Mouse (Mus musculus) left cerebral cortex, adult 2 months (tissue): Measurements from ENCODE around the gene Prm3. TPM values are rescaled to one million over a fixed set of nuclear protein-coding genes. Genes with fewer than 3 reads are reported as not detected.
"Not testable (repeated sequence)": the region's sequence is repeated elsewhere in the genome, so short reads cannot be mapped to it uniquely, and the experiment has no call there.

Experiments used
- DNase-seq, 2 experiments: peaks; one replicate each; pipeline ENCODE4 v3.0.0; 2021 to 2022; ENCODE audit warnings: low spot score in 2 of 2, mixed read lengths in 1 of 2; ENCODE audit errors: extremely low spot score in 1 of 2
- H3K27ac ChIP-seq: fragments of 200-600 bp; 2 replicates; pipeline ENCODE4 v1.8.1; 2022
- H3K4me3 ChIP-seq: fragments of 200-600 bp; 2 replicates; pipeline ENCODE4 v1.8.1; 2022
- CTCF ChIP-seq: fragments of 200-600 bp; IDR thresholded peaks from 2 replicates; pipeline ENCODE4 v1.8.1; 2022; ENCODE audit warnings: antibody characterized with exemption, mild to moderate bottlenecking, moderate library complexity
- intact Hi-C: fragments of 180-260 bp; cut with DNase I; formaldehyde crosslinking; loops from one replicate; pipeline ENCODE4 v1.15.1; 2025
- total RNA-seq, 2 experiments: library from RNA; stranded (reverse); gene quantifications; 2 replicates each; pipeline ENCODE4 v1.2.3; 2021

Prm3 gene
- total RNA-seq, 2 experiments from 2014 or later, result not detected

GRCm38 (mm10) chr16:10824536-10824935 is 33.8 kb upstream of the Prm3 start:
- intact Hi-C loops, result no loop called here
- no peak for TF ChIP-seq CTCF
- no peak overlapping the region for H3K4me3 ChIP-seq
- DNase-seq, result no peak
- H3K27ac ChIP-seq, result no peak overlapping the region

GRCm38 (mm10) chr16:10821387-10821786 is 30.7 kb upstream of the Prm3 start:
- DNase-seq, result no peak
- intact Hi-C loops, result no loop called here
- TF ChIP-seq CTCF, result no peak
- Histone ChIP-seq H3K27ac (no peak overlapping the region), H3K4me3 (no peak overlapping the region)

- intact Hi-C loops, result no loop called here
- TF ChIP-seq CTCF, result no peak
- no peak overlapping the region for H3K27ac ChIP-seq
- DNase-seq, result no peak
- no peak overlapping the region for H3K4me3 ChIP-seq
These were observed 29.3 kb upstream of the Prm3 start for GRCm38 (mm10) chr16:10819966-10820365.

- Histone ChIP-seq H3K27ac (no peak overlapping the region), H3K4me3 (no peak overlapping the region)
- intact Hi-C loops, result no loop called here
- no peak for TF ChIP-seq CTCF
- DNase-seq, result no peak
These were observed 27.9 kb upstream of the Prm3 start for GRCm38 (mm10) chr16:10818579-10819135.

GRCm38 (mm10) chr16:10814864-10815263 is 24.1 kb upstream of the Prm3 start:
- H3K4me3 ChIP-seq, result no peak overlapping the region
- no peak for TF ChIP-seq CTCF
- DNase-seq, result no peak
- no peak overlapping the region for H3K27ac ChIP-seq
- intact Hi-C loops, result no loop called here

- no peak for DNase-seq
- no peak for TF ChIP-seq CTCF
- intact Hi-C loops, result no loop called here
- Histone ChIP-seq H3K27ac (no peak overlapping the region), H3K4me3 (no peak overlapping the region)
These were observed 23.0 kb upstream of the Prm3 start for GRCm38 (mm10) chr16:10813726-10814125.

- DNase-seq, result no peak
- intact Hi-C loops, result no loop called here
- no peak for TF ChIP-seq CTCF
- H3K27ac ChIP-seq, result no peak within 1 kb of the TSS
- no peak within 1 kb of the TSS for H3K4me3 ChIP-seq
These were observed 22.2 kb upstream of the Prm3 start, which contains the start of gene Gm11172 for GRCm38 (mm10) chr16:10812865-10813371. Gene Gm11172 (plus strand): TSS chr16:10812915.

- no peak overlapping the region for H3K27ac ChIP-seq
- DNase-seq, result no peak
- TF ChIP-seq CTCF, result no peak
These were observed 19.7 kb upstream of the Prm3 start for GRCm38 (mm10) chr16:10810376-10810775.

GRCm38 (mm10) chr16:10805789-10806527 is 15.2 kb upstream of the Prm3 start, which contains the start of gene Prm1:
Gene Prm1 (minus strand): TSS chr16:10805839.
- TF ChIP-seq CTCF, result no peak
- Histone ChIP-seq H3K27ac (no peak within 1 kb of the TSS), H3K4me3 (no peak within 1 kb of the TSS)
- no peak for DNase-seq
- intact Hi-C loops, result no loop called here

More at GRCm38 (mm10) chr16:10810376-10810775, 19.7 kb upstream of the Prm3 start:
- H3K4me3 ChIP-seq, result no peak overlapping the region
- intact Hi-C loops, result no loop called here

GRCm38 (mm10) chr16:10802420-10802819 is 11.7 kb upstream of the Prm3 start:
- DNase-seq, intact Hi-C loops, H3K4me3 ChIP-seq, H3K27ac ChIP-seq: not testable (repeated sequence)

- no peak for TF ChIP-seq CTCF
- no peak for DNase-seq
- Histone ChIP-seq H3K4me3 (no peak within 1 kb of the TSS), H3K27ac (no peak within 1 kb of the TSS)
- intact Hi-C loops, result no loop called here
These were observed 5.3 kb upstream of the Prm3 start, which contains the start of gene Prm2 for GRCm38 (mm10) chr16:10796034-10796433. Gene Prm2 (minus strand): TSS chr16:10796134.

GRCm38 (mm10) chr16:10788866-10789265 is 1.8 kb downstream of the Prm3 start:
- DNase-seq, result no peak
- Histone ChIP-seq H3K4me3 (no peak overlapping the region), H3K27ac (no peak overlapping the region)
- TF ChIP-seq CTCF, result no peak
- intact Hi-C loops, result loop anchor here (5.0 kb wide), 1 partner anchor 122 kb away; no protein-coding TSS in a partner anchor
